Mouse (Mus musculus): ENCODE measurements at regions not wholly inside any gene's neighbourhood (a gene's known extent, or its start where the extent isn't known, plus 50 kb on each side); places are given as distances from the start of the nearest gene placed in this dataset.
"Not testable (repeated sequence)": the region's sequence is repeated elsewhere in the genome, so short reads cannot be mapped to it uniquely, and the experiment has no call there.

DNA sequence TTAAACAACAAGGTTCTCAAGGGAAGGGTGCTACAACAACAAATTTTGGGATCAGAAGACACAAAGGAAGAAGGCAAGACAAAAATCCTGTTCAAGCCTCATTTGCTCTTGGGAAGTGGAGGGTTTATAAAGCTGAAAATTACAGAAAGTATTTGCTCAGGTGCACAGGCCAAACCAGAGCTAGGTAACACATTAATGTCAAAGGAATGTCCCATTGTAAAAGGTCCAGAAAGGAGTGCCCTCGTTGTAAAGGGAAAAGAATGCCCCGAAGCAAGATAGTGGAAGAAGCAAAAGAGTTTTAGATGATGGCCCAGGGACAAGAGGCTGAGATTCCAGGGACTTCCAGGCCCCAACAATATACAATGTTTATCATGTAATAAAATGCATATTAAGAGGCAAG, 317.3 kb downstream of the Car8 start:
- DNase-seq (ENCODE audit: low spot score in 2 of 2): no peak

DNA sequence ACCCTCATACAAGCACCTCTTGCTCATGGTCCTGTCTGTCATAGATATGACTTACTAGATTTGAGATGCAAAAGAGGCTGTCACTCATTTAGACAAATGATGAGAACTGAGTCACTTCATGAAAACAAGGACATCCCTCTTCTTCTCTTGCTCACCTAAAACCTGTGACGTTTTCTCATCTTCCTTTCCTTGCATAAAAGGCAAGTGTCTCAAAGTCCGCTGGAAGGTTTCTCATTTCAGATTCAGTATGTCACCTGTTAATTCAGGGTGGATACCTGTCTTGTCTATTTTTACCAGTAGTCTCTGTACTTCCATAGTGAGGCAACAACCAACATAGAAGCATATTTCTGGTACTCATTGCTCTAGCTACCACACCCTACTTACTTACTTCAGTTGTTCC, 325.6 kb downstream of the Car8 start:
- no peak for DNase-seq (ENCODE audit: low spot score in 2 of 2)

DNA sequence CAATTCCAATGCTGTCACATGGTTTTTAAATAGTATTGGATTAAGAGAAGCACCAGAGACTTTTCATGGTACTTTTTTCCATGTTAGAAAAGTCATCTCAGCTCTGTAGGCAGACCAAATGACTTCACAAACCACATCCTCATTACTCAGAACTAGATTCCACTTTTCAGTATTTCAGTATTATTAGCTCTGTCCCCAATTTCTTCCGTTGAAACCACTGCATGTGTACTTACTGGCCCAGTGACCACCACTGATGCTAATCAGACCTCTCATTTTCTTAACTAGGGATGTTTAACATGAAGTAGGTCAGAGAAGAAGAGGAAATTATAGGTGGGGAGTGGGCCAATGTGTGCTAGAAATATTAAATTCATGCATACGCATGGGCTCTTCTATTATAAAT, 326.2 kb downstream of the Car8 start:
- no peak for DNase-seq (ENCODE audit: low spot score in 2 of 2)

DNA sequence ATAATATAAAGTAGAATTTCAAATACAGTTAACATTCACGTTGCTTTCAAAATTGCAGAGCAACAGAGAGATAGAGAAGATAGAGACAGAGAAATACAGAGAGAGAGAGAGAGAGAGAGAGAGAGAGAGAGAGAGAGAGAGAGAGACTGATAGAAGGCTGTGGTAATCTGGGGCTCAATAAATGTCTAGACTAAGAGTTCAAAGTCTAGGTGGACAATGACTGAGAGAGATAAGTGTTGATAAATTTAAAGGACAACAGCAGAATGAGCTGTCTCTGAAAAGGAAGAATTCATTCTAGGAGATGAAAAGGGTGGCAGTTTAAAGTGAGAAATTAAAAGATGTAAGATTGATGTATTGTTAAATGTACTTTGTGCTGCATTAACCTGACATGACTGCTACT, 335.7 kb downstream of the Car8 start:
- DNase-seq (ENCODE audit: low spot score in 2 of 2): no peak

DNA sequence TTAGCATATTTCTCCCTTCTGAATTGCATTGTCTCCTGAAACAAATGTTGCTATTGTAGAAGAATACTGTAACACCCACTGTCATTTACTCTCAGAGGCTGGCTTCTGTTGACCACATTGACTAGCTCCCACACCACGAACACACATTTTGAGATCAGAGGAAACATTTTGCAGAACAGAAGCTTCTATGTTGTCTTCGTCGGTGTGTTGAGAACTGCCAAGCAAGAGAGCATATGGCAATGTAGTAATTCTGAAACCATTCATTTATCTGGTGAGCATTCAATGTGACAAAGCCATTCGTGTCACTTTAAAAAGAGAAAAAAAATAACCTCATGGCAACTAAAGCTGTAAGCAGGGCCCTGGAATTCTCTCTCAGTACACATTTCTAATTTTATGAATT, 343.9 kb downstream of the Car8 start:
- DNase-seq (ENCODE audit: low spot score in 2 of 2): no peak

DNA sequence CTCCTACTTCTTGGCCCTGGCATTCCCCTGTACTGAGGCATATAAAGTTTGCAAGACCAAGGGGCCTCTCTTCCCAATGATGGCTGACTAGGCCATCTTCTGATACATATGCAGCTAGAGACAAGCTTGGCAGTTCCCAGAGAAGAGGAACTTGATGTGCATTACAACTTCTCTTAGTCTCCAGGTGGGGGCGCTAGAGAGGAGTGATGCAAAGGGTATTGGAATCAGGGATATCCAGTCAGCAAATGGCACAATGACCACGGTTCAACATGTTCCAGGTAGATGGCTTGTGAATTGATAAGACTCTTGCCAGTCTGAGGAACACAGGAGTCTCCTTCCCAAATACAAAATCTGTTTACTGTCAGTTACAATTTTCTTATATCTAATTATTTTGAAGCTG, 347.7 kb downstream of the Car8 start:
- peak in 1 of 2 experiments; percentile 16 for DNase-seq (ENCODE audit: low spot score in 2 of 2)

DNA sequence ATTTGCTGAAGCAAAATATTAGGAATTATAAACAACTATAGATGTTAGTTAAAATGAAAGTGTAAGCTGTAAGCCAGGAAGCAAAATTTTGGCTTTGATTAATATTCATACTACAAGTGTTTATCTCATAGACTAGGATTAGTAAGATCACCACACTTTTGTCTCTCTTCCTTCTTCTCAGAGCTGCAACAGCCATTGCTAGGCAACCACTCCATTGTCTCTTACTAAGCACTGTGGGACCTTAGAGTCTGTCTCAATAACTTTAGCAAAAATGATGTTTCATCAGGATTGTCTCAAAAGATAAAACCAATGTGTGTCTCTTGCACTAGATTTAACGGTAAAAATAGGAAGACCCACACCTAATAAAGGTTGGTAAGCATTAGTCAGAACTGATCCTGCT, 384.3 kb downstream of the Car8 start:
- no peak for DNase-seq (ENCODE audit: low spot score in 2 of 2)

DNA sequence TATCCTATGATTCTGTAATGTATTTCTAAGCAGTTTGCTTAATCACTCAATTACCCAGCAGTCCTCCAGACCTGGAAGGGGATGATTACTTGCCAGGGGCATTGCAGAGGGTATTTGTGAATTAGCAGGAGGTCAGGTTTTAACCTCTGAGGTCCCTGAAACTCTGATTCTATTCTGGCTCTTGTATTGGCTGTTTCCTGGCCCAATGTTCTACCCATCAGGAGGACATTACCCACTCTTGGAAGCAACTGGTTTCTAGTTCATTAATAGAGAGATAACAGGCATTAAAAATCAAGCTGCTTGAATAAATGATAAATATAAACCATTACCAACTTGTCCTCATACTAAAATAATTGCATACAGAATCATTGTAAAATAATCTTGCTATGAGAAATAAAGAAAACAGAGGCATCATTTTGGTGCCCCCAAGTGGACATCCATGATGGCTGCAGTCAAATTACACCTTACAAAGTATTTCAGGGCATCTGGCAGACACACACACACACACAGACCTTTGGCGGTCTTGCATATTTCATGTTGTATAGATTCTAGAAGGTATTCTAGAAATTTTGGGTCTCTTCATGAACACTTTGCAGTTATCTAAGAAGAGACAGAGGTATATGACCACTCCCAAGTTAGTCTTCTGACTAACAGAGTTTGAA, 385.6 kb downstream of the Car8 start:
- peak; percentile 19 to 42 for DNase-seq (ENCODE audit: low spot score in 2 of 2)

DNA sequence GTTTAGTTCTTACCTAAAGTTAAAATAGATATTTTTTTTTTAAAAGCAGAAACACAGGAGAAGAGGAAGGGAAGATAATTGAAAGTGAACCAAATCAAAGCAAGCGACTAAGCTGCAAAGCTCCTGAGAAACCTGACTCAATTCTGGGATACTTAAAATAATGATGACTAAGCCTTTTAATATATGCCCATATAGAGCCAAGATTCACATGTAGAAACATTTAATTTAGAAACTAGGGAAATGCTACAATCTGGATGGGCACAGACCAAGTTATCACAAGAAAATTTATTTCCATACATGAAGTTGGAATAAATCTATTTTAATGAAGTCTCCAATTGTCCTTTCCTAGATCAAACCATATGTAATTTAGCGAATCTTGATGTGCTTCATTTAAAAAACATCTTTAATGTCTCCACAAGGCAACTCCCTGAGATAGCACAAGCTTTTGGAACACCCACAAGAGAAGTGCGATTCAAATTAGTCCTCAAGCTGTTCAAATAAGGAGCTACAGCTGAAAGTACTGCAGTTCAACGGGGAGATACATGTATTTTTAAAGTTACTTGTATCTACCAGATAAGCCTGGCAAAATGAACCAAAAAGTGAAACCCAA, 386.7 kb downstream of the Car8 start:
- DNase-seq (ENCODE audit: low spot score in 2 of 2): no peak

DNA sequence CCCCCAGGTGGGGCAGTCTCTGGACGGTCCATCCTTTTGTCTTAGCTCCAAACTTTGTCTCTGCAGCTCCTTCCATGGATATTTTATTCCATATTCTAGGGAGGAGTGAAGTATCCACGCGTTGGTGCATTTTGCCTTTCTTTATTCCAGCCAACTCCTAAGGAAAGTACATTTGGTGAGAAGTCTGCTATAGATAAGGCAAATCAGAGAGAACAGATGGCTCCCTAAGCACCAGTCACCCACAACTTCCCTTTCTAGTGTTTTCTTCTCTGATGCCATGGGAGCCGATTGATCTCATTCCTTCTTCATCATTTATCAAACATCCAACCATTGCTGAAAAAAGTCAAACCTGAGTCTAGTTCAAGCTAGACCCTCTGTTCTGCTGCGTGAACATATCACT, 391.4 kb downstream of the Car8 start:
- DNase-seq (ENCODE audit: low spot score in 2 of 2): no peak

DNA sequence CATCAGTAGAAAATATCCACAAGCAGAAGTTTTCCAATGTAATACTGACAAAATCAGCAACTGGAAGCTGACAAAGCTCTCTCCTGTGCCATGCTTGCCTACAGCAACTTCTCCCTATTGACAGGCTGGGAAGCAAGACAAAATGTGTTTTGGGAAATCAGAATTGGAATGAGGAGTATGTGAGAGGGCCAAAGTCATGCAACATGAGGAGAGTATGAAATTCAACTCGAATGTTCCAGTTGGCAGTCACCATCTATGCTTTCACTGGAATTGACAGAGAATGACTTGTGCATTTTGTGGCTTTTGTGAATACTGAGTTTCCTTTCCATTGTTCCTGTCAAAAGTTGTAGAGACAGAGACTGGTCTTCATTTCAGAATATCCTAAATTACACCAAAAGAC, 409.7 kb downstream of the Car8 start:
- DNase-seq (ENCODE audit: low spot score in 2 of 2): no peak

DNA sequence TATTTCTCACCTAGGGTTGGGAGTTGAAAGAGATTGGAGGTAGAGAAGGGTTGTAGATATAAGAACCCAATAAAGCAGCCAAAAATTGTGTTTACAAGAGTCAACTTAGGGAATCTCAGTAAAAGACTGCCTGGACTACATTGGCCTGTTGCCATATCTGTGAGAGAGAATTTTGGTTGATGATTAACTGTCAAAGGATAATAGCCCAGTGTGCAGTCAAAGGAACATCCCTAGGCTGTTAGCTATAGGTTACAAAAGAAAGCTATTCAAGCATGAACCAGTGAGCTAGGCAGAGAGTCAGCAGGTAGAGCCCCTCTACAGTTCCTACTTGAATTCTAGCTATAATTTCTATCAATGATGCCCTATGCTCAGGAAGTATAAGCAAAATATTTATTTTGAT, 419.0 kb downstream of the Car8 start:
- no peak for DNase-seq (ENCODE audit: low spot score in 2 of 2)

DNA sequence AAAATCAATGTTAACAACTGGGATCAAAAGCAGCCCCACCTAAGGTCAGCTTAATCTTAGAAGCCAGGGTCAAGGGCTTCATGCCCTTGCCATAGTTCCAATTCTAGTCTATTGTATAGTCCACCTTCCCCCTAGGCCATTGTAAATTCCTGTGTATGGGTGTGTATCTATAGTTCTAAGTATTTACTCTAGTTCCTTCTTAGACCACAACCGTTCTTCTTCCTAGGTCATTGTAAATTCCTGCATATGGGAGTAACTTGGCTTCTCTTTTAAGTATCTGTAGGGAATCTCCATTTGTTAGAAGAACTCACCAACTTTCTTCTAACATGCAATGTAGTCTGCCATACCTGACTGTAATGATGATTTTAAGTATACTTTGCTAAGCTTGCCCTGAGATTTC, 461.1 kb downstream of the Car8 start:
- DNase-seq (ENCODE audit: low spot score in 2 of 2): not testable (repeated sequence)

DNA sequence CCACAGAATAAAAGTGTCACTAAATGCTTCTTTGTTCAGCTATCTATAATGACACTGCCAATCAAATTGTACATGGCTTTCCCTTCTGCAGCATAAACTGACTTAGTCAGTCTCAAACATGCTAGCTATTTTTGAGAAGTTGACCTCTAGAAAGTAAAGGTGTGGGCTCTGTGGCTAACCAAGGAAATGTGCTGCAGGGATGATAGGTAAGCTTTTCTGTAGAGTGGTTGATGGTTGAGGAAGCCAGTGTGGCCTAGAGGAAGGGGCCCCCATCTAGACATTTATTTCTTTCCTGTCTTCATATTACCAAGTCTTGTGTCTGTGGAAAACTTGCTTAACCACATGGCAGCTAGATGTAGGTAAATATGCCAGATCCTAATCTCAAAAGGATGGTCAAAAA, 483.4 kb downstream of the Car8 start:
- peak; percentile 17 to 34 for DNase-seq (ENCODE audit: low spot score in 2 of 2)

DNA sequence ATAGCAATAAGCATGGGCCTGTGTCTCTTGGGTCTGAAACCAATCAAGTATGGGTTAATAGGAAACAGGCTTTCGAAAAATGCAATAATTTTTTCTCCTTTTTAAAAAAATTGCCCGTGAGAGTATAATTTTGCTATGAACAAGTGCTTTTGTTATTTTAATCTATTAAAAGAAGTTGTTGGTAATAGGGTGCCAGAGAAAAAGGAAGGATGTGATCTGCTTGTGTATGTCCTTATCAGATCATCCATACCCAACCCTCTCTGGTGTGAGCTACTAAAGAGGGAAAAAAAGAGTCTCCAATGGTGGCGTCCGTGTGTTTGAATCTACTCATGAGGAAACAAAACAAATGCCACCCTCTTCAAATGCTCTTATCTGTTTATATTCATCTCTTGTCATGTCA, 484.9 kb downstream of the Car8 start:
- DNase-seq (ENCODE audit: low spot score in 2 of 2): no peak

DNA sequence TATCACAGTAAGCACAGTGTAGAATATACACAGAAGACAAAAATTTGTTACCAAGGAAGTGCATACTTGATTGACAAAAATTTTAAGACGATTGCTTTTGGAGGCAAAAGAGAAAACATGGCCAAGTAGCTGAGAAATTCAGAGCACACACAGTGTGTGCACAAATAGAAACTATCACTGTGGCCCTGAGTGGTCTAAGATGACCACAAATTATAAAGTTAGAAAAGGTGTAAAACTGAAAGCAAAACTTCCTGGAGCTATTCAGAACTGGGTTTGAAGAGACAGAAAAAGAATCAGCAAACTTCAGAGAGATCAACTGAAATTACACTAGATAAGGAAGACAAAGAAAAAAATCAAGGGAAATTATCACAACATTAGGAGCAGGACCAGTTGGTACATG, 487.6 kb downstream of the Car8 start:
- peak in 1 of 2 experiments; percentile 13 for DNase-seq (ENCODE audit: low spot score in 2 of 2)

DNA sequence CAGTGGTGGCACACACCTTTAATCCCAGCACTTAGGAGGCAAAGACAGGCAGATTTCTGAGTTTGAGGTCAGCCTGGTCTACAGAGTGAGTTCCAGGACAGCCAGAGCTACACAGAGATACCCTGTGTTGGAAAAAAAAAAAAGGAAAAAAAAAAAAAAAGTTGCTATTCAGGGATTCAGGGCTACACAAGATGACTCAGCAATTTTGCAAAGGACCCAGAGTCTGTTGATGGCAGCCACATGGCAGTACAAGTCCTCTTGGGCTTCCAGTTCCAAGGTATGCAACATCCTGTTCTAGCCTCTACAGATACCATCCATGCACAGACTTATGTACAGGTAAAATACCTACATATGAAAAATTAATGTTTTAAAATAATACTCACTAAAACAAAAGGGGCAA, 515.9 kb downstream of the Car8 start:
- DNase-seq (ENCODE audit: low spot score in 2 of 2): no peak

DNA sequence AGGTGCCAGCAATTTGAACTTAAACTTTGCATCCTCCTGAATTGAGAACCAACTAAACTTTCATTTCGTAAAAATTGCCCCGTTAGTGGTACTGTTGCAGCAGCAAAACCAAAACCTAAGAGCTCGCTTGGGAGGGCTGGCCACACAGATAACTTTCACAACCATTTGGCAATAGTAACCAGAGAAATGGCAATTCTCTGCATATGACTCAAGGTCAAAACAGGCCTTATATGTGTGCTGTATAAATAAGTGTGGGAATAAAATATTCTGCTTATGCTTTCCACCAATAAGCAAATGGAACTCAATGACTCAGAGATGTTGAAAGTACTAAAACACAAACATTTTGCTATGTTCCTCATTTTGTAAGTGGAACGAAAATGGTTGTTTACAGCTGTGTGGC, 550.3 kb downstream of the Car8 start:
- no peak for DNase-seq (ENCODE audit: low spot score in 2 of 2)

DNA sequence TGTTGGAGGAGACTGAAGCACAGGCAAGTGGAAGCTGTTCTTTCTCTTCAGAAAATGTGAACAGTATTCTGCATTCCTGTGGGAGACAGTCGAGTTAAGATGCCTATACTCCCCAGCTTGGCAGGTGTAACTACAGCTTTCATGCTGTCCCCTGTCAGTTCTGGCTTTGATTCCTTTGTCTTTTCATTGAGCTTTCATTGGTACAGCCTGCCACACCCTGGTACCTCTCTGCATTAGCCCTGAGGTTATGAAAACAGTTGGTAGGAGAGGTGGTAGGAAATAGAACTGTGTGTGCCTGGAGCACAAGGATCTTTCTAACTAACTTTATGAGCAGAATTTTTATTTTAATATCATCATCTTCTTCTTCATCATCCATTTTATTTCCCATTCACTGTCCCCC, 551.6 kb downstream of the Car8 start:
- no peak for DNase-seq (ENCODE audit: low spot score in 2 of 2)

DNA sequence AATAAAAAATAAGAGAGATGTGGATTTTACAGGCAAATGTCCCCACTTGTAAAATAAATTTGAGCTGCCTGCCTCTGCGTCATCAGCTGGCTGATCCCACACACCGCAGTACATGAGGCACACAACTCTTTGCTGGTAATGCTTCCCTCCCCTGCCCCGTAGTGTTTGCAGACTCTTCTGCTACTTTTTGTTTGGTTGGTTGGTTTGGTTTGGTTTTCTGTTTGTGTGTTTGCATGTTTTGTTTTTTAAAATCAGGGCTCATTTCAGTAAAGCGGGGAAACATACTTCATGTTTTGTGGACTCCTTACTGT, 568.1 kb downstream of the Car8 start:
- no peak for DNase-seq (ENCODE audit: low spot score in 2 of 2)

DNA sequence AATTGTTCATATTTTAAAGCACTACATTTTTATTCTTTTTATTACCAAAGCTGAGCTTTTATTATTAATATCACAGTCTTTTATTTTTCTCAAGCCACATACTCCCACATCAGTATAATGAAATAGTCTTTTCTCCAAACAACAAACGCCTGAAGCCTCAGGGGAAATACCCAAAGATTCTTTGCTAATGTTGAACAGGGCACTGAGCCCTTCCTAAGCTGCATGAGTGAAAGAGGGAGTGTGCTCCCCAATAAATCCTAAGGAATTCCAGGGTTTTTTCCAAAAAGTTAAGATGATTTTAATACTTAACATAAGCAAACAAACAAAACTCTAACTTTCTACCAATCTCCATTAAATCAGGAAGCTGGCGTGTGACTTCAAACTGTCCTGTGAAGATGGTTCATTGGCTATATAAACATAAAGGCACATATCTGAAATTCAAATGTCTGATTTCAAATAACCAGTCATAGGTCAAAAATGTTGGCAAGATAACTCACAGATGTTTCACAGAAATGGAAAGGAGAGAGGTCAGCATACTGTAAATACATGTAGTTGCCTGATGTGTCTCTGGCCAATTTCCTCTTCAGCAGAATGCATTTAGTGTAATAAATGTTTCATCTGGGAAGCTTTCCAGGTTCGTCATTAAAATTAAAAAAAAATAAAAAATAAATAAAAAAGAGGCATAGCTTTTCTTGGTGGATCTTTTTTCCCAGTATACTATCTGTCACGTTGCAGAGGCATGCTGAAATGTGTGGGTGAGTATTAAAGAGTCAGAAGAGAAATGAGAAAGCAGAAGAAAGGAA, 568.6 kb downstream of the Car8 start:
- DNase-seq (ENCODE audit: low spot score in 2 of 2): no peak

DNA sequence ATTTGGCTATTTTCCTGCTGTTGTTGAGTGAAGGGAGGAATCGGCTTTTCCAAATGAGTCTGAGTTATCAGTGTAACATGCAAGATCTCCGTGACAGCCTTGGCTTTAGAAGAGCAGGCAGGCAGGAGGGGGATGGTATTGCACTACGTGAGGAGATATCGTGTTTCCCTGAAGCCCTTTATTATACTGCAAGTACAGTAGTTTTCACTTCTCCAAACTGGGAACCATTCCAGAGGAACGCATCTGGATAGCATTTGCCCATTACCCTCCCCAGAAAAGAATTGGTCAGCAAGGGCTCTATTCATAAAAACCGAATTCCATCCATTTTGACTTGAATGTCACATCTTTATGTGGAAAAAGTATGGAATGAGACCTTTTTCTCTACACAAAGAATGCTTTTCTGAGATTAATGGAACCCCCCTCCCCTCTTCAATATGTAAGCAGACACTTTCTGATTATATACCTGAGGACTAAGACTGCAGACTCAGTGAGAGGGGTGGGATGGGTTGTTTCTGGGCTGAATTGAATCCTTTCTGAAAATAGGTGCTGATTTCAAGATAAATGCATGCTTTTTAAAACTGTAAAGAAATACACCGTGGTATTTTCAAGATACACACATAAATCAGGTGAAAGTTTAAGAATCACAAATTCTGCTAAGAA, 571.8 kb downstream of the Car8 start:
- no peak for DNase-seq (ENCODE audit: low spot score in 2 of 2)
